Mouse (Mus musculus) brain, embryonic 18.5 days (tissue): ENCODE measurements around the gene Bckdhb.
"Not testable (repeated sequence)": the region's sequence is repeated elsewhere in the genome, so short reads cannot be mapped to it uniquely, and the experiment has no call there.

Experiments
- DNase-seq: peaks from one replicate; pipeline ENCODE4 v3.0.0-alpha.2; 2012; ENCODE audit warnings: low read depth, low spot score

Bckdhb gene

GRCm38 (mm10) chr9:84045632-84046031 is 120.7 kb downstream of the Bckdhb start:
- no peak for DNase-seq

DNA sequence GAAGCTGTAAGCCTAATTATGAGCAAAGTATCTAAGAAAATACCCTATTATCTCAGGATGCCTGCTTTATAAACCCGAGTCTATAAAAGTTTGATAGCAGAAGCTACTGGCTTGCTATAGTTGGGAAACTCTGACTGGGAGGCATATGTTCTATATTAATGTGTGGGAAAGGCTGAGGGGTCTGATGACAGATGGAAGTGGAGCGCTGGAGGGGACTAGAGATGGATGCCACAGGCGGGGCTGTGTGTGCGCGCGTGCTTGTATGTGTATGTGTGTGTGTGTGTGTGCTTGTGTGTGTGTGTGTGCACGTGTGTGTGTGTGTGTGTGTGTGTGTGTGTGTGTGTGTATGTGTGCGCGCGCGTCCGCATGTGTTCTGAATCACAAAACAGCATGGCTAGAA is 121.4 kb downstream of the Bckdhb start:
- no peak for DNase-seq

DNA sequence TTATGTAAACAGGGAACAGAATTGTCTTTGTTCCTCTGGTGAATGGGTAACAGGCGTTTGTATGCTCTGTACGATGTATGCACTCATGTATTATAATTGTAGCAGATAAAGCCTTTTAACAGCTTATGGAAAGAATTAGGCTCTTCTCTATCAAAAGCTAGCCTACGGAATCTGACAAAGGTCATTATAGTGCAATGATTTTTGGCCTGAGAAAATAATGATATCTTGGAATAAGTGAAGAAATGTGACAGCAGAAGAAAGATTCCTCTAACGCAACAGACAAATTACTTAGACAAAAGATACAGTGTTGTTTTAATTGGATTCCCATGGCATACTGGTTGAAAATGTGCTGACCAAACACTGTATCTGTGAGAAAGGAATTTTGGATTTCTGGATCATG is 122.0 kb downstream of the Bckdhb start:
- no peak for DNase-seq

DNA sequence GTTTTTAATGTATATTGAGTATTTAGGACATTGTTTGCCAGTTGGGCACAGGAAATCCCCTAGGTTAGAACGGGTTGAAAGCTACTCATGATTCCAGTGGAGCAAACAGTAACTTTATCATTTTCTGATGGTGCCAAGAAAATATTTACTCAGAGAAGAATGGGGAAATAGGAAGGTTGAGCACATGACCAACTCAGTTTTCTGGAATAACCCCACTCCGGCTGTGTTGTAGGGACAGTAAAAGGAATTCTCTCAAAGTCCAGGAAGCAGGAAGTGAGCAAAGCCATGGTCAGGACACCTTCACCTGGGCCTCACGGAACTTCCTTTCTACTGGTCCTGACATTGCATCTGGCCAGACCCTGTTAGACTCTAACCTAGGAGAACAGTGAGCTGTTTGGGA is 122.5 kb downstream of the Bckdhb start:
- DNase-seq, result no peak

DNA sequence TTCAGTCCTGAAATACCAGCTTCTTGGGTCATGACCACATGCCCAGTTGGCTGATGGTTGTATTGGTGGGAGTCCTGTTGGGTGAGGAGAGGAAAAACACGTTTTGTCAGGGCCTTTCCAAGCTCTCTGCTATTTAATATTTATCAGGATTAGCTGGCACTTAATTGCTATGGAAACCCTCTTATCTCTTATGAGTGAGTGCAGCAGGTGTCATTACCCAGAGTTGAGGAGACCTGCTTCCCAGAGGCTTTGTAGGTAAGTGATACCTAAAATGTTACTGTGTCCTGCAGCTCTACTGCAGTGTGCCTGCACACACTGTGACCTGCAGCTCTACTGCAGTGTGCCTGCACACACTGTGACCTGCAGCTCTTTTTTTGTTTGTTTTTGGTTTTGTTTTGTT is 124.2 kb downstream of the Bckdhb start:
- DNase-seq, result no peak

DNA sequence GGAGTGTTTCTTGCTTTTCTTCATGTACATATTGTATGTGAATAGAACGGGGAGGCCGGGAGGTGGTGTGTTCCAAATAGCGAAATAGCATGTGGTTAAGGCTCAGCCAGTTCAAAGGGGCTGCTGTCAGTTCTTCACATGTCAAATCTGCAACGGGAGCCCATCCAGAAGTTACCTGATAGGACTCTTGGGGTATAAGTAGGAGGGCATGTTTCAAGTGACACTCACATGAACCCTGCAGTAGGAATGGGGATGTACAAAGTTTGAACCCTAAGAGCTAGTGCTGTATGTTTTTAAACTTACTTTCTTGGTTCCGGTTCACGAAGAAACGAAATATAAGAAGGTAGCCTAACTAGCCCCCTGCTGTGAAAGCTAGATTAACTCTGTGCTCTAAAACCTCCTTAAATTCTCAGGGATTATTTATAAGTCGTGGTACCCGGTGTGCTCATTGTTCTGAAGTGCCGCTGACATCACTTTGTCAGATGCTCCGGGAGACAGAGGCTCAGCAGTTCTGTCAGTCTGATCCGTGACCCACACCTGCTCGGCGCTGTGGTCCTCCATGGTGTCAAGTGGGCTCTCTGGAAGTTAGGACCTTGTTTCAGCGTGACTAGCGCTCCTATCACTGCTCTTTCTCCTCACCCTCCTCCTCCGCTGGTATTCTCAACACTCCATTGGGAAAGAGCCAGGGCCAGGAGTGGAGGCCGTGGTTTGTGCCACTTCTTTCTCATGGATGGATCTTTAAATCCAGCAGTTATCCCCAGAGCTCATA is 126.1 kb downstream of the Bckdhb start:
- no peak for DNase-seq

GRCm38 (mm10) chr9:84055125-84055807 is 130.3 kb downstream of the Bckdhb start:
- no peak for DNase-seq

DNA sequence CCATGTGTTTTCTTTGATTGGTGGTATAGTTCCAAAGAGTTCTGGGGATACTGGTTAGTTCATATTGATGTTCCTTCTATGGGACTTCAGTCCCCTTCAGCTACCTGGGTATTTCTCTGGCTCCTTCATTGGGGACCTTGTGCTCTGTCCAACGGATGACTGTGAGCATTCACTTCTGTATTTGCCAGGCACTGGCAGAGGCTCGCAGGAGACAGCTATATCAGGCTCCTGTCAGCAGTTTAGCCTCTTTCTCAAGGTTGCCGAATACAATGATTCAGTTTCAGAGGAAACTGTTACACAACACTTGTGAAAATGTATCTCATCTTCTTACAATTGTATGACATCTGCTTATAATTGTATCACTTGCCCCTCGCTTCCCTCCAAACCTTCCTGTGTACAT is 135.8 kb downstream of the Bckdhb start:
- DNase-seq, result not testable (repeated sequence)

- DNase-seq, result no peak
Observed at GRCm38 (mm10) chr9:84063617-84064016, 138.7 kb downstream of the Bckdhb start.

DNA sequence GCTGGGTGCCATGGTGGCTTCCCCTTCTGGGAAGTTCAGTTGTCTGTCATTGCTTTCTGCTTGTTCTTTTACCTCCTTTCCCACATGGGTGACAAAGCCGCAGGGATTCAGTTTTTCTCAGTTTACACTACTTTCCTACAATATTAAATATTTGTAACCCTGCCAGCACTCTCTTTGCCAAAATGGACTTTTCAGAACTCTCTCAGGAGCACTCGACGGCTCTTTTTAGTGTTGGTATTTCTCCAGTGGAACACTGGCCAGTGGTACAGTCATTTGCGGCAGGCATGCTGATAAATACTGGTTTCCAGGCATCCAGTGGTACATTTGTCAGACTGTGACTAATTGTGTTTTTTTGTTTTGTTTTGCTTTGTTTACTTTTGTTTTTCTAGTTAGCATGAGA is 139.2 kb downstream of the Bckdhb start:
- no peak for DNase-seq

DNA sequence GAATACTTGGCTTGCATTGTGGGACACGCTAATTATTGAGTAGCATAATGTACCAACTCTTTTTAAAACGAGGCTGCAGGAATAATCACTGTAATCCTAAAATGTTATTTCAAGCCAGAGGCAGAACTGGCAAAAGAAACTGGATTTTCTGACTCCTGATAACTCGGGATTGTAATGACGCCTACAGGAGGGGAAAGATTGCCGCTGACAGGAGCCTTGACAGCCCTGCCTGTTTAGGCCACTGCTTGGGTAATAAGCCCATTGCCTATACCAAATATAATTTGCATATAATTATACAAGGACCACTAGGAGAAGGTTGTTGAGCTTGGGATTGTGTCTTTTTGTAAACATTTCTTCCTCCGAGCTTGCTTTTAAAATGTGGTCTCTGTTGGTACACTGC is 145.3 kb downstream of the Bckdhb start:
- DNase-seq, result no peak

DNA sequence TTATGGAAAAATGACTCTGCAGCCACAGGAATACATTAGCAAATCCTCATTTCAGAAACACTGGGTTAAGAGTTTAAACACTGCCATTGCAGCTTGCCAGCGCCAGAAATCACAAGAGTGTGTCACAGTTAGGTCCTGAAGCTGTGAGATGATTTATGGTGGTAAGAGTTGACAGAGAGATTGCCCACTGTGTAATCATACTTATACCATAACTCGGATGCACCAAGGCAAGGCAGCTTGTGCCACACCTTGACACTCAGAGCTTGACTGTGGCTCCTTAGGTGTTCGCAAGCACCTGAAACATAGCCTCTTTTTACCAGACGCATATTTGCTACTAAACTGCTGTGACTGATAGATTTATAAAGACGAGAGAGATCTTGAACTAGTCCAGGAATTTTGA is 145.8 kb downstream of the Bckdhb start:
- DNase-seq, result no peak

GRCm38 (mm10) chr9:84072534-84072933 is 147.6 kb downstream of the Bckdhb start:
- DNase-seq, result no peak

DNA sequence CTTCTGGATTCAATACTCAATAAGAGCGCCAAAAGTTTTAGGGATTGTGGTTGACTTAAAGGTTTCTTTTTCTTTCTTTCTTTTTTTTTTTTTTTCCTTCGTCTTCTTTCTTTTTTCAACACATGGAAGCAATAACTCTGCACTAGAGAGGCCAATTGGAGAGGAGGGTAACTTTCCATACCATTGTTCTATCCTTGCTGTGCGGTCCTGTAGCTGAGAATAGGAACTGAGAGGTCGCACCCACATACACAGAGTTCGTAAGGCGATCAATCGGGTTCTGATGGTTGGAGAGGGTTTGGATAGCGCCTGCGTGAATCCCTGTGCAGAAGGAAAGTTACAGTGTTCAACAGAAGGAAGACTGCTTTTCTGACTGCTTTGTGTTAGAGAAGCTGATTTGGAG is 148.3 kb downstream of the Bckdhb start:
- no peak for DNase-seq

DNA sequence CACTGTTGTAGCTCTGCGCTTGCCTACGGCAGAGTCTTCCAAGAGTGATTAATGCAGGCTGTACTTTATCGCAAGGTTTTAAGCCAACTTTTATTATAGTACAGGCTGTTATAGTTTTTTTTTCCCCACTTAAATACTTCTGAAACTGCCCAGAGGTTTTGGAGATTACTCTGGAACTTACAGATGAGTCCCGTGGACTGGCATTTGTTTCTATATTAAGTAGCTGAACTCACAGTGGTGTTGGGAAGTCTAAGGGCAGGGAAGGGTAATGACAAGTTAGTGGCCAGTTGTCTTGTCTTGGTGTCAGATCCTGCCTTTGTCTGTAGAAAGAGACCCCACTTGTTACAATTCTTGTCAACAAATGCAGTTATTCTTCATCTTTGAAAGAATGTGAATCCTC is 158.6 kb downstream of the Bckdhb start:
- no peak for DNase-seq

GRCm38 (mm10) chr9:84084686-84085085 is 159.7 kb downstream of the Bckdhb start:
- no peak for DNase-seq

- no peak for DNase-seq
Observed at GRCm38 (mm10) chr9:84090316-84091063, 165.5 kb downstream of the Bckdhb start.

- DNase-seq, result no peak
Observed at GRCm38 (mm10) chr9:84092994-84093393, 168.0 kb downstream of the Bckdhb start.

- no peak for DNase-seq
Observed at GRCm38 (mm10) chr9:84094111-84094510, 169.2 kb downstream of the Bckdhb start.

GRCm38 (mm10) chr9:84096484-84097015 is 171.6 kb downstream of the Bckdhb start:
- no peak for DNase-seq

DNA sequence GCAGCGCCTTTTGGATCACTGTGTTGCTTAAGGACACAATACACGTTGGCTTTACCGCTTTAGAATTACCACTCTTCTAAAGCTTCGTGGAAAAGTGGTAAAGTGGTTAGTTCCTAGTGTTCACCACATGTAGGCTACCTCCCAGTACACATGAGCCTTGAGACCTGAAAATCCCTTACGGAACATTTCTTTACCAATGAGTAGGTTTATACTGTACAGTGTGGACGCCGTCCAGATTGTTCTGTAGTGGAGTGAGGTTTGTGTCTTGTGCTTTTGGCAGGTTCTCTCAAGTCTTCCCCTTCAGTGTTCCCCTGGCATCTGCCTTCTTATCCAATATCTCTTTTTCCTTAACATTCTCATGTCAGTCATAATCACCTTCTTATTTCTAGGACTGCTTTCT is 178.4 kb downstream of the Bckdhb start:
- no peak for DNase-seq

DNA sequence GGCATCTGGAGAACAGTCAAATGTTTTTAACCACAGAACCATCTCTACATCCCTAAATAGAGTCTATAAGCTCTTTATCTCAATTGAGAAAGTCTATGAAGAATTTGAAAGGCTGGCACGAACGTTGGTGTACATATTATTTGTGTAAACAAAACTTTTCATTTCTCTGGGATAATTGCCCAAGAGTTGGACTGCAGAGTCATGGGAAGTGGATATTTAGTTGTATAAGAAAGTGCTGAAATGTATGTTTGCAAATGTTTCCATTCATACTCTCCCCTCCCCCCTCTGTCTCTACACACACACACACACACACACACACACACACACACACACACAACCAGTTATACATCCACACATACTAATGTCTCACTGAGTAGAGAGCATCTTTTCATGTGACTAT is 181.5 kb downstream of the Bckdhb start:
- DNase-seq, result no peak
